Mouse (Mus musculus): Measurements from ENCODE around the gene Pygm.

The Pygm gene

DNA sequence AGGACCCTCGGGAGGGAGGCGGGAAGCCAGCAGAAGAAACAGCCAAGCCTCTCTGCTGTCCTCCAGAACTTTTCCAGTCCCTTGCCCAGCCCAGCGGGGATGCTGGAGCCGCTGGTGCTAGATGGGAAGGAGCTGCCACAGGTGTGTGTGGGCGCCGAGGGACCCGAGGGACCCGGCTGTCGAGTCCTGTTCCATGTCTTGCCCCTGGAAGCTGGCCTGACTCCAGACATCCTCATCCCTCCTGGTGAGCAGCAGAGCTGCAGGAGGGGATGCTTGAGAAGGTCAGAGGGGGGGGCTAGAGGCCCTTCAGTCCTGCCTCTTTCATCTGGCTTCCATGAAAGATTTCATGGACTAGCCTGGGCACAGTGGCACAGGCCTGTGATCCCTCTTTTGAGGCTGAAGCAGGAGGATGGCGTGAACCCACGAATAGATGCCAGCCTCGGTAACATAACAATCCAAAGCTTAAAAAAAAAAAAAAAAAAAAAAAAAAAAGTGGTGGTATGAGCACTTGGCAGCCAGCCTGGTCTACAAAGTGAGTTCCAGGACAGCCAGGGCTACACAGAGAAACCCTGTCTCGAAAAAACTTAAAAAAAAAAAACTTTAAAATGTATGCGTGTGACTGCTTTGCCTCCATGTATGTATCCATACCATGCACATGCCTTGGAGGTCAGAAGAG lies 32.6 kb upstream of the Pygm start:
- in situ Hi-C loops (cut with MboI; ENCODE audit: low sequenced_read_pairs): no loop called here

DNA sequence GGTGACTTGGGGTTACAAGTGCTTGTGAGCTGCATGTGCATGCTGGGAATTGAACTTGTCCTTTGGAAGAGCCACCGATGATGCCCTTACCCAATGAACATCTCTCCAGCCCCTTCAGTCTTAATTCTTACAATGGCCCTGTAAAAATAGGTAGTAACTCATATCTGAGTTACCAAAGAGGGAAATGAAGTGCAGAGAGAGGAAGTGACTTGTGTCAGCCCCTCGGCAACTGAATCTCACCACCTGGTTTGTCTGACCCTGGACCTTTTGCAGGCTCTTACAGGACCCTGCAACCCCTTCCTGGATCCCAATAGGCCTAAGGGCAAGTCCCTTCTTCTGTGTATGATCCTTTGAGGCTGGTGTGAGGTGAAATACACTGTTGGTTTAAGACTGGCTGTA lies 32.1 kb upstream of the Pygm start:
- in situ Hi-C loops (cut with MboI; ENCODE audit: low sequenced_read_pairs): no loop called here

DNA sequence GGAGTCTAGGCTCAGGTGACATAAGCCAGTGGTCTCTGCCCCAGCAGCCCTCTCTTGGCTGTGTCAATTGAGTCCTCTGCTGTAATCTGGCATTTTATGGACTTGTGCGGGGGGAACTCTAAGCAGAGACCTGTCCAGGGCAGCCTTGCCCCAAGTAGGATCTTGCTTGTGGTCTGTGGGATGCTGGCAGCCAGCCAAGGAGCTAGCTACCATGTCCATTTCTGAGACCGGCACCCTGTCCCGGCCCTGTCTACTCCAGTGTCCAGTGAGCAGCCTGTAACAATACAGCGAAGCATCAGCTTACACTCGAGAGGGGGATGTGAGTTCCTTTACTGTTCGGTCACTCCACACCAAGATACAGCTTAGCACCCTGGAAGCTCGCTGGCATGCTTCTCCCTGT lies 30.2 kb upstream of the Pygm start:
- in situ Hi-C loops (cut with MboI; ENCODE audit: low sequenced_read_pairs): no loop called here

DNA sequence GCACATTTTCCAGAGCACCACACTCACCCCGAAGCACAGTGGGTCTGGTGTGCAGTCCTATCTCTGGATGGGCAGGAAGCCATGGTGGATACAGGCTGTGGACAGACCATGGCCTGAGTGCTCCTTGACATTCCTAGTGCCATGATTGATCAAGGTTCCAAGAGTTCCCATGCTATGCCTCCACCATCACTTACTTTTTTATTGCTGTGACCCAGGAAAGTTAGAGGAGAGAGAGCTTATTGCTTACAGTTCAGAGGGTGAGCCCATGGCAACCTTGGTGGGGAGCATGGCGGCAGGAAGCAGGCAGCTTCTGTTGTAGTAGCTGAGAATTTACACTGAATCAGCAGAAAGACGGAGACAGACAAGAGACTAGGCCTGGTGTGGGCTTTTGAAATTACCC lies 22.9 kb upstream of the Pygm start:
- in situ Hi-C loops (cut with MboI; ENCODE audit: low sequenced_read_pairs): no loop called here

- in situ Hi-C loops (cut with MboI; ENCODE audit: low sequenced_read_pairs): no loop called here
Measured at GRCm38 (mm10) chr19:6363091-6363410, 21.1 kb upstream of the Pygm start.

DNA sequence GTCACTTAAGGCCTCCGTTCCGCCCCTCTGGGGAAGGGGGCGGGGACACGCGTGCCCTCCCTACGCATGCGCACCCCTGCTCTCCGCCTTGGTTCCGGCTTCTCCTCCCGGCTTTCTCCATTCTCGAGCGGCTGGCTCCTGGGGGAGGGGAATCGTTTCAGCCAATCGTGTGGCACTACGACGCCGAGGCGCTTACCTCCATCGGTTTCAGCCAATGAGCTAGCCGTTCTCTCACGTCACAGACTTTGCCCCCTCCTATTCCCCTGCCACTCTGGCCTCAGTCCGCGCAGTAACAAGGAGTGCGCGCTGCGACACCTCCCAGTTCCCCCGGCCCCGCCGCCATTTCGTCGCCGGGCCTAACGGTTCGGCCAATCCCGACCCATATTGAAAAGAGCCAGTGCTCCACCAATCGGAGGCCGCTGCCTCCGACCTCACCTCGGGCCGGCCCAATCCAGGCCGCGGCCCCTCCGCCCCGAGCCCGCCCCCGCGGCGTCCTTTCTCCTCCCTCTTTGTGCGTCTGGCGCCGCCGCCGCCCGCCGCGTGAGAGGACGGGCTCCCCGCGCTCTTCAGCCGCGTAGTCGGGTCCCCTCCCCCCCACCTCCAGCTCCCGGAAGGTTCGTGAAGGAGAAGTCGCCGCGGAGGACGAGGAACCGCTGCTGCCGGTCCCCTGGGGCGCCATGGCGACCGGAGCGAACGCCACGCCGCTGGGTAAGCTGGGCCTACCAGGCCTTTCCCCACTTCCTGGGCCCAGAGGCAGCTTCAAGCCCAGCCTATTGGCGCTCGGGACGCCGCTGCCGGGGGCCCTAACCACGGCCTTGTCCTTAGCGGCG lies 20.6 kb upstream of the Pygm start, which contains the start of gene Sf1:
Sf1 (plus strand) TSS at position 280 of the 830 bp plus-strand sequence.
- in situ Hi-C loops (cut with MboI; ENCODE audit: low sequenced_read_pairs): no loop called here

DNA sequence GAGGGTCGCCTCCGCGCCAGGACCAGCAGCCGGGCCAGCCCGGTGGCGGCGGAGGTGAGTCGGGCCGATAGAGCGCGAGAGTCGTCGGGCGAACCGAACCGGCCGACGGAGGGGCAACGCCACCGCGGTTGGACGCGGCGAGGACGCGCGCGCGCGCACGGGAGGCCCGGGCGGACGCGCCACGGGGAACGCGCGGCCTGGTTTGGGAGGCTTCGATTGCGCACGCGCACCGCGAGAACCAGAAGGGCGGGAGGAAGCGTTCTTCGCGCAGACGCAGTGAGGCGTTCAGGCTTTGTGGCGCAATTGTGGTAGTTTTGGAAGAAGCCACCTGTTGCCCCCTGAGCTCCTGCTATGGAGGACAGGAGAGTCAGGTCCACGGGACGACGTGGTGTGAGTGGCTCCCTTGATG lies 19.9 kb upstream of the Pygm start:
- in situ Hi-C loops (cut with MboI; ENCODE audit: low sequenced_read_pairs): no loop called here

GRCm38 (mm10) chr19:6364842-6365241 lies 19.4 kb upstream of the Pygm start:
- in situ Hi-C loops (cut with MboI; ENCODE audit: low sequenced_read_pairs): no loop called here

DNA sequence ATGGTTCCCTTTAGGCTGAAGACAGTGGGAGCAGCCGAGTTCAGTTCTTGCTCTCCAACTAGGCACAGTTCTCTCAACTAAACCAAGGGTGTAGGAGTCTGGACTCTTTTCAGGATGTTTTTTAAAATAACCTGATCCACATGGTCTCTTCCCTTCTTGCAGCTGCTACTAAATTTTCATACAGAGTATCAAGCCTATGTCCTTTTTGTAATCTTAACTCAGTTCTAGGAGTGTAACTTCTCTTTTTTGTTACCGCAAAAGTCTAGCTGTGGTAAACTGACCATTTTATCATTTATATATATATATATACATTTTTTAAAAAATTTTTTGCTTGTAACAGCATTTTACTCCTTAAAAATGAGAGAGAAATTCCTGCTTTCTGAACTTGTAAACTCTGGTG lies 14.0 kb upstream of the Pygm start:
- in situ Hi-C loops (cut with MboI; ENCODE audit: low sequenced_read_pairs): no loop called here

GRCm38 (mm10) chr19:6372433-6372832 lies 11.8 kb upstream of the Pygm start:
- in situ Hi-C loops (cut with MboI; ENCODE audit: low sequenced_read_pairs): no loop called here

- in situ Hi-C loops (cut with MboI; ENCODE audit: low sequenced_read_pairs): no loop called here
Measured at GRCm38 (mm10) chr19:6373539-6374400, 10.4 kb upstream of the Pygm start.

- in situ Hi-C loops (cut with MboI; ENCODE audit: low sequenced_read_pairs): no loop called here
Measured at GRCm38 (mm10) chr19:6374571-6374970, 9.6 kb upstream of the Pygm start.

DNA sequence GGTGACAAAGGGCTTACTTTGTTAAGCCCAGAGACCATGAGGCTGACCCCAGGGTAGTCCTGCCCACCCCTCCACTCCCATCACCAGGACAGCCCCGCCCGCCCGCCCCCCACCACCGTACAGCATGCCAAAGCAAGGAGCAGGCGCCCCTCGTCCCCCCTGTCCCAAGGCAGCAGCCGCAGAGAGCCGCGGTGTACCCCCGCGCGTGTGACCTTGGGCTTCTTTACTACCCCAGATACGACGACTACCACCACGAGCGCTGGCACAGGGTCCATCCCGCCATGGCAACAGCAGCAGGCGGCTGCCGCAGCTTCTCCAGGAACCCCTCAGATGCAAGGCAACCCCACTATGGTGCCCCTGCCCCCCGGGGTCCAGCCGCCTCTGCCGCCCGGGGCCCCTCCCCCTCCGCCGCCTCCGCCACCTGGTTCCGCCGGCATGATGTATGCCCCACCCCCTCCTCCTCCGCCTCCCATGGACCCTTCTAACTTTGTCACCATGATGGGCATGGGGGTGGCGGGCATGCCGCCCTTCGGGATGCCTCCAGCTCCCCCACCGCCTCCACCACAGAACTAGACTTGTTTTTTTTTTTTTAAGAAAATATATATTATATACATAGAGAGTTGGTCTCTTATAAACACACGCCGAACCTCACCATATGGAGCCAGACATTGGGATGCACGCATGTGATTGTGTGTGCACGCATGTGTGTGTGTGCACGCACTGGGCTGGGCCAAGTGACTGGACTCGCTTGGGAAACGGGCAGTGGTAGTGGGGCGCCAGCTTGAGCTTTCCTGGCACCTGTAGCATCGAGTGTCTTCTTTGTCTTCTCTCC lies 8.6 kb upstream of the Pygm start:
- in situ Hi-C loops (cut with MboI; ENCODE audit: low sequenced_read_pairs): no loop called here

- in situ Hi-C loops (cut with MboI; ENCODE audit: low sequenced_read_pairs): no loop called here
Measured at GRCm38 (mm10) chr19:6376255-6376564, 8.0 kb upstream of the Pygm start.

DNA sequence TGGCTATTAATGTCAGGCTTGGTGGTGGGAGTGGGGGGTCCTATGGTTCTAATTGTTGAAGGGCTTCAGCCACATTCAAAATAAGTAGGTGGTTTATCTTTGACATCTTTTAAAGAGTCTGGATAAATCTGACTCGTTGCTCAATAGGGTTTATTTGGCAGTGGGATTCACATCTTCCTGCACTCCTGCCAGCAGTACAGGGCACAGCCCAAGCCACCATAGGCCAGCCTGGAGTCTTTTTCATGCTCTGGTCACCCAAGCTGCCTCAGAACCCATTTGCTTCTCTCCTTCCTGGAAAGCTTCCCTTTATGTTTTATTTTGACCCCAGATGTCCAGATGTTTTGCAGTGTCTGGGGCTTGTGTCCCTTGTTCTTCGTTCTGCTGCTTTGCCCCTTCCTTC lies 7.6 kb upstream of the Pygm start:
- in situ Hi-C loops (cut with MboI; ENCODE audit: low sequenced_read_pairs): no loop called here

- in situ Hi-C loops (cut with MboI; ENCODE audit: low sequenced_read_pairs): no loop called here
Measured at GRCm38 (mm10) chr19:6377327-6378040, 6.7 kb upstream of the Pygm start.

DNA sequence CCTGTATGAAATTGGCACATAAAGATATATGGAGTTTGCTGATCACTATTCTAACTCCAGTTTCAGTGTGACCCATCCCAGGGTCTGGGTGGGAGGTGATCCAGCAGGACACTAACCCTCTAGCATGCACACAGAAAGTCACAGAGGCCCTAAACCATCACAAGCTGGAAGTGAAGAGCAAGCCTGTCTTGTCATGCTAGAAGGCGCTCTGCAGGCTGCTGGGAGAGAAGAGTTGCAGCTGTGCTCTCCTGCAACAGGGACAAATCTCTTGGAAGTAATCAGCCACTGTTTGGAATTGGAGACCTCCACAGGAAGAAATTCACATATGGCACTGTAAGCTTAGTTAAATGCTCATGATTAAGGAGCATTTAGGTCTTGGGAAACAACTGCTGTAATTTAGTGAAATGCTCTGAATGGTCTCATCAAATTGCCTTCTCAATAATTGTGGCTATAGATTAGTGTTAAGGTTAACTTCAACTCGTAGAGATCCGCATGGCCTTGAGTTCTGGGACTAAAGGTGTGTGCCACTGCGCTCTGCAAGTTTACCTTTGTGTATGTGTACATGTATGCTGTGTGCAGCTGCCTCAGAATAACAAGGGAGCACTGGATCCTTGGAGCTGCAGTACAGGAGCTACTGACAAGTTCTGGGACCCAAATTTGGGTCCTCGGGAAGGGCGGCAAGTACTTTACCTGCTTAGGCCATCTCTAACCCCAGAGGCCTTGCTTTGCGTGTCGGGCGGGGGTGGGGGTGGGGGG lies 3.6 kb upstream of the Pygm start:
- in situ Hi-C loops (cut with MboI; ENCODE audit: low sequenced_read_pairs): no loop called here

DNA sequence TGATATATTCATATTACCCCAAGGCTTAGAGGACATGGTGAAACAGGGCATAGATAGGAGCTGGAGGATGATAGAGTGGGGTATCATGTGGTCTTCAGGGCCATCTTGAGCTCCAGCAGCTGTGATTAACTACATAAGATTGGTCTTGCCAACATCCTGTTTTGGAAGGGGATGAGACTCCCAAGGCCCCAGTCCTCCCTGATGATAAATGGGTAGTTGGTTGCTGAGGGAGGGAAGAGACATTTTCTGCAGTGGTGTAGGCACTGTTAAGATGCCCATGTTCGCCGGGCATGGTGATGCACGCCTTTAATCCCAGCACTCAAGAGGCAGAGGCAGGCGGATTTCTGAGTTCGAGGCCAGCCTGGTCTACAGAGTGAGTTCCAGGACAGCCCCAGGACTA lies 3.0 kb upstream of the Pygm start:
- in situ Hi-C loops (cut with MboI; ENCODE audit: low sequenced_read_pairs): no loop called here

GRCm38 (mm10) chr19:6382323-6382924 lies 1.8 kb upstream of the Pygm start:
- in situ Hi-C loops (cut with MboI; ENCODE audit: low sequenced_read_pairs): no loop called here

Measured in CH12F3 (cell line).